Mouse (Mus musculus) hindbrain, embryonic 11.5 days (tissue): ENCODE results near the gene Coil. TPM values are rescaled to one million over a fixed set of nuclear protein-coding genes. Genes with fewer than 3 reads are reported as not detected.

Source experiments
- ATAC-seq: fragments of 200-750 bp; cut with Nextera tagmentation; 2 replicates; pipeline ENCODE4 v1.8.0; 2017; ENCODE audit warnings: mild to moderate bottlenecking, moderate TSS enrichment, moderate library complexity; ENCODE audit not compliant: low FRiP score
- DNase-seq: peaks from one replicate; pipeline ENCODE4 v3.0.0-alpha.2; 2015; ENCODE audit warnings: low spot score
- H3K27ac ChIP-seq: fragments of 300-500 bp; sonication (generic); 2 replicates; pipeline ENCODE4 v1.5.1; 2014; ENCODE audit warnings: mild to moderate bottlenecking, low read depth, low read length
- H3K27me3 ChIP-seq: fragments of 300-500 bp; sonication (generic); 2 replicates; pipeline ENCODE4 v1.6.1; 2014; ENCODE audit warnings: mild to moderate bottlenecking, low read length, moderate library complexity, mixed read lengths; ENCODE audit not compliant: control insufficient read depth, insufficient read depth
- H3K36me3 ChIP-seq: fragments of 300-500 bp; sonication (generic); 2 replicates; pipeline ENCODE4 v1.6.1; 2014; ENCODE audit warnings: mild to moderate bottlenecking, low read length, moderate library complexity, mixed read lengths; ENCODE audit not compliant: control insufficient read depth, insufficient read depth
- H3K4me1 ChIP-seq: fragments of 300-500 bp; sonication (generic); replicated peaks from 2 replicates; pipeline ENCODE4 v1.6.1; 2014; ENCODE audit warnings: low read length, mixed read lengths; ENCODE audit not compliant: control insufficient read depth, insufficient read depth
- H3K4me2 ChIP-seq: fragments of 300-500 bp; sonication (generic); replicated peaks from 2 replicates; pipeline ENCODE4 v1.6.1; 2014; ENCODE audit warnings: mild to moderate bottlenecking, low read depth, low read length
- H3K4me3 ChIP-seq: fragments of 300-500 bp; sonication (generic); 2 replicates; pipeline ENCODE4 v1.5.1; 2014; ENCODE audit warnings: low read depth, low read length
- H3K9ac ChIP-seq: fragments of 300-500 bp; sonication (generic); 2 replicates; pipeline ENCODE4 v1.6.1; 2014; ENCODE audit warnings: low read depth, low read length
- H3K9me3 ChIP-seq: fragments of 300-500 bp; sonication (generic); 2 replicates; pipeline ENCODE4 v1.6.1; 2016; ENCODE audit warnings: low read length; ENCODE audit not compliant: control insufficient read depth
- WGBS: fragments of 180-500 bp; shearing (Covaris S2); extraction: QIAGEN DNeasy Blood & Tissue Kit; methylation state at CpG from one replicate; pipeline ENCODE4 v1.1.7; 2014; 5-methylcytosine and 5-hydroxymethylcytosine counted together
- polyA plus RNA-seq: library from polyadenylated mRNA; unstranded; fragments of >200 nt; fragmentation: Nextera tagmentation; extraction: Ambion mirVana; gene quantifications from 2 replicates; pipeline ENCODE4 v1.2.1, GENCODE M21; 2014

Coil gene
- polyA plus RNA-seq, 1 experiment from 2014 or later, result 18.8 TPM

- ATAC-seq (no peak), DNase-seq (no peak)
- no peaks in the 10 kb centered on the region for H3K4me1 ChIP-seq
- H3K4me3 ChIP-seq, result no peak overlapping the region
- H3K4me2 ChIP-seq, result no peak overlapping the region
- 83% methylated on average over 7 of the region's 7 CpGs for WGBS
- no peak overlapping the region for H3K9ac ChIP-seq
- no peaks in the 10 kb centered on the region for H3K36me3 ChIP-seq
- no peak overlapping the region for H3K27ac ChIP-seq
- H3K9me3 ChIP-seq, result no peaks in the 10 kb centered on the region
- H3K27me3 ChIP-seq, result no peaks in the 10 kb centered on the region
These were observed 51.6 kb downstream of the Coil start for GRCm38 (mm10) chr11:89021687-89022086.

DNA sequence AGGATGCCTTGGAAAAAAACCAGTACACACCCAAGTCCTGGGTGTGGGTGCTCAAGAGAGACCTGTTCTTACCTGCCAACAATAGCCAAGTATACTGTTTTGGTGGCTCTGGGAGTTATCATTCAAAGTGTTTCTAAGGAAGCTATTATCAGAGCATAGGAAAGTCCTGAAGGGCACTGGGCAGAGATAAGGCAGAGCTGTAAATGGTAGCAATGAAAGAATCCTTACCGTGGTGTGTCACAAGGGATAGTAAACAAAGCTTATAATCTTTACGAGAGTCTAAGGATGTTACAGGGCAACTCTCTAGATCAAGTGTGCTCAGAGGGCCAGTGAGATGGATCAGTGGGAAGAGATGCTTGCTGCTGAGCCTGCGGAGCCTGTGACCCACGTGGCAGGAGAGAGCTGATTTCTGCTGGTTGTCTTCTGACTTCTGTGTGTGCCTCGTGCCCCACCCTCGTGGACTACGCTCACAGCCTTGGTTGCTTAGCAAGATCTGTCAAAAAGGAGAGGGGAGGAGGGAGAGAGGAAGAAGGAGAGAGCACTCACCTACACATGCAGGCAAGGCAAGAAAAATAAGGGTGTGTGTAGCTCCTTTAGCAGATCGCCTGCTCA lies 52.2 kb downstream of the Coil start:
- ATAC-seq (no peak), DNase-seq (no peak)
- Histone ChIP-seq H3K4me3 (no peak overlapping the region), H3K9ac (no peak overlapping the region), H3K36me3 (no peaks in the 10 kb centered on the region), H3K9me3 (no peaks in the 10 kb centered on the region), H3K4me1 (no peaks in the 10 kb centered on the region), H3K27me3 (no peaks in the 10 kb centered on the region), H3K4me2 (no peak overlapping the region), H3K27ac (no peak overlapping the region)
- 82% methylated on average over 8 of the region's 8 CpGs for WGBS

GRCm38 (mm10) chr11:89023477-89023876 lies 53.4 kb downstream of the Coil start:
- Histone ChIP-seq H3K4me3 (no peak overlapping the region), H3K27me3 (no peaks in the 10 kb centered on the region), H3K27ac (no peak overlapping the region), H3K4me2 (no peak overlapping the region), H3K36me3 (no peaks in the 10 kb centered on the region), H3K9me3 (no peaks in the 10 kb centered on the region), H3K9ac (no peak overlapping the region), H3K4me1 (no peaks in the 10 kb centered on the region)
- WGBS, result 77% methylated on average over 10 of the region's 10 CpGs
- DNase-seq, result no peak
- ATAC-seq, result no peak

- H3K9me3 ChIP-seq, result no peaks in the 10 kb centered on the region
- 72% methylated on average over 11 of the region's 11 CpGs for WGBS
- peak; percentile 13 for DNase-seq
- H3K27me3 ChIP-seq, result no peaks in the 10 kb centered on the region
- H3K4me1 ChIP-seq, result no peaks in the 10 kb centered on the region
- H3K9ac ChIP-seq, result no peak overlapping the region
- H3K4me3 ChIP-seq, result no peak overlapping the region
- no peak for ATAC-seq
- no peak overlapping the region for H3K27ac ChIP-seq
- H3K4me2 ChIP-seq, result no peak overlapping the region
- no peaks in the 10 kb centered on the region for H3K36me3 ChIP-seq
These were observed 54.3 kb downstream of the Coil start for GRCm38 (mm10) chr11:89024181-89024881.

DNA sequence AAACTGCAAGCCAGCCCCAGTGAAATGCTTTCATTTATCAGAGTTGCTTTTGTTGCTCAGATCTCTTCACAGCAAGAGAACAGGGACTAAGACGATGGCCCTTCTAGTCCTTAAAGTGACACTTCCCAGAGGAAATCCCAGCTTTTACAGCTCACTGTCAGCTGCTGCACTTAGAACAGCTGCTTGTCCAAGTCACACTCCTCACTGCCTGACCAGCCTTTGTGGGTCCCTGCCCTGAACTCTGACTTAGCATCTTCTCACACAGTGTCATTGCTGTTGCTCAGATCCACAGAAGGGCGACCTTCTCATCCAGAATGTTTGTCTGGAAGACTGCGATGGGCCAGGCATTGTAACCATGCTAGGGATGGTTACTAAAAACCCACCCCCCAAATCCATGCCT lies 55.6 kb downstream of the Coil start:
- ATAC-seq, result no peak
- no peak for DNase-seq
- 76% methylated on average over 3 of the region's 3 CpGs for WGBS
- Histone ChIP-seq H3K27me3 (no peaks in the 10 kb centered on the region), H3K27ac (no peak overlapping the region), H3K36me3 (no peaks in the 10 kb centered on the region), H3K9ac (no peak overlapping the region), H3K4me1 (no peaks in the 10 kb centered on the region), H3K4me3 (no peak overlapping the region), H3K9me3 (no peaks in the 10 kb centered on the region), H3K4me2 (no peak overlapping the region)

DNA sequence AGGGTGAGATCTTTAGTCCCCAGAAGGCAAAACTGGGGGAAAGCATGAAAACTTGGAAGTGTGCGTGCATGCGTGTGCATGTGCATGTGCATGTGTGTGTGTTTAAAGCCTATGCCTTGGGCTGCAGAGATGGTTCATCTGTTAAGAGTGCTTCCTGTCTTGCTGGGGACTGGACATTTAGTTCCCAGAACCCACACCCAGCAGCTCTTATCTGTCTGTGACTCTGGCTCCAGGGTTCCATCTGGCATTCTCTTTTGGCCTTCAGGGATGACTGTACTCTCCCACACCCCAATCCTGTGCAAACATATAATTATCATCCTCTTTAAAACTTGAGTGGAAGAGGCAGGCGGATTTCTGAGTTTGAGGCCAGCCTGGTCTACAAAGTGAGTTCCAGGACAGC lies 56.1 kb downstream of the Coil start:
- Histone ChIP-seq H3K27ac (no peak overlapping the region), H3K4me2 (no peak overlapping the region), H3K9ac (no peak overlapping the region), H3K4me1 (no peaks in the 10 kb centered on the region), H3K27me3 (no peaks in the 10 kb centered on the region), H3K36me3 (no peaks in the 10 kb centered on the region), H3K9me3 (no peaks in the 10 kb centered on the region), H3K4me3 (no peak overlapping the region)
- no peak for DNase-seq
- WGBS, result 89% methylated on average over 3 of the region's 3 CpGs
- ATAC-seq, result no peak

DNA sequence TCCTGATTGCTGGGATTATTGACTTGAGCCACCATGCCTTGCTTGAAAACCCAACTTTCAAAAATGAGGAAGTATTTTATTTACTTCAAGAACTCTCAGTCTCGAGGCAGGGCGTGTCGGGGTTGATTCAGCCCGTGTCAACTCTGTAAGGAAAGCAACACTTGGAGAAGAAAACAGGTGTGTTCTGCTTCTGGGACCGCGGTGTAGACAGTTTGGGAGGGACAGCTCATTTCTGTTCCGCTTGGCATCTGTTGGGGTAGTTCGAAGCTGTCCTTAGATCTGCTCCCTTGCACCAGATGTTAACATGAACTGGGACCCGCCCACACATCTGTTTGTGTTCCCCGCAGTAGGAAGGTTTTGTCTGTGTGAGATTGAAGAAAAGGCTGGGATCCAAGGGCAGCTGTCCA lies 57.9 kb downstream of the Coil start:
- H3K4me3 ChIP-seq, result no peak overlapping the region
- ATAC-seq (no peak), DNase-seq (no peak)
- H3K9ac ChIP-seq, result no peak overlapping the region
- no peak overlapping the region for H3K4me2 ChIP-seq
- no peaks in the 10 kb centered on the region for H3K36me3 ChIP-seq
- 78% methylated on average over 10 of the region's 10 CpGs for WGBS
- H3K27me3 ChIP-seq, result no peaks in the 10 kb centered on the region
- H3K9me3 ChIP-seq, result no peaks in the 10 kb centered on the region
- no peak overlapping the region for H3K27ac ChIP-seq
- no peaks in the 10 kb centered on the region for H3K4me1 ChIP-seq

GRCm38 (mm10) chr11:89028871-89029405 lies 58.9 kb downstream of the Coil start:
- Histone ChIP-seq H3K9me3 (no peaks in the 10 kb centered on the region), H3K4me3 (no peak overlapping the region), H3K27ac (no peak overlapping the region), H3K36me3 (no peaks in the 10 kb centered on the region), H3K27me3 (no peaks in the 10 kb centered on the region), H3K4me2 (no peak overlapping the region), H3K4me1 (no peaks in the 10 kb centered on the region), H3K9ac (no peak overlapping the region)
- no peak for ATAC-seq
- WGBS, result 60% methylated on average over 10 of the region's 10 CpGs
- DNase-seq, result no peak

- H3K4me2 ChIP-seq, result no peak overlapping the region
- DNase-seq, result no peak
- H3K27ac ChIP-seq, result no peak overlapping the region
- no peaks in the 10 kb centered on the region for H3K9me3 ChIP-seq
- no peak overlapping the region for H3K4me3 ChIP-seq
- H3K27me3 ChIP-seq, result no peaks in the 10 kb centered on the region
- H3K36me3 ChIP-seq, result no peaks in the 10 kb centered on the region
- no peak overlapping the region for H3K9ac ChIP-seq
- ATAC-seq, result no peak
- 74% methylated on average over 6 of the region's 6 CpGs for WGBS
- no peaks in the 10 kb centered on the region for H3K4me1 ChIP-seq
These were observed 60.5 kb downstream of the Coil start for GRCm38 (mm10) chr11:89030552-89030951.
